Comparison of ENCODE assay signal across 17 mouse cellular contexts in the genomic region with DNA sequence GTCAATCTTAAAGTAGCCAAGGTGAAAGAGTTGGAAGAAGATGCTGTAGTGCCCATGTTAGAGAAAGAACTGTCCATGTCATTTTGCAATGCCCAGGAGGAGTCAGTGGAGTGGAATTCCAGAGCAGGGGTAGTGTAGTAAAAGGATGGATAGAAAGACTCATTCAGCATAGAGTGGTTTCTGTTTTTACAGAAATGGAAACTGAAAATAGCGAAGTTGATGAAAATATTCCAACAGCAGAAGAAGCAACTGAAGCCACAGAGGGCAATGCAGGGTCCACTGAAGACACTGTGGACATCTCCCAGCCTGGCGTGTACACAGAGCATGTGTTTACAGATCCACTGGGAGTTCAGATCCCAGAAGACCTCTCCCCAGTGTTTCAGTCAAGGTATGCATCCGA.
A peak's percentile ranks its signal among the peaks of the same experiment; 100 is the strongest.
DNase-seq lines count a peak whose midpoint lies in the region; TF ChIP-seq lines count a peak whose summit lies in the region.
"Had no signal": no experiment of that assay in that cellular context is flagged by ENCODE, and none has a peak within 500 bp of the region (broad histone marks: within the 10 kb centered on the region; RNA-seq: fewer than 3 reads in every experiment).

No protein-coding gene starts in this region.

- peaks cover 0 to 7% of the 10 kb centered on the region in 2 experiments; a peak in 2 of 4 replicates for H3K4me1 ChIP-seq in CH12.LX (ENCODE audit: control insufficient read depth in 1 of 2, insufficient read depth in 2 of 2)

- TF ChIP-seq EP300 in CH12.LX (IDR thresholded peaks at IDR 0.05; ENCODE audit: low read length): peak; percentile 61; the same call in 1 of the 2 replicates

- in situ Hi-C loops in CH12.LX (cut with MboI; ENCODE audit: low pct_ligation_motif_present, low pct_unique_long_range_greater_than_20kb, low sequenced_read_pairs): no loop called here

- H3K27ac ChIP-seq in CH12.LX (ENCODE audit: insufficient read depth, low read depth): no peak overlapping the region

- no peaks in the 10 kb centered on the region for H3K79me2 ChIP-seq in CH12.LX (replicated peaks; ENCODE audit: control insufficient read depth, extremely low read depth, insufficient read depth, poor library complexity, severe bottlenecking)

- no peak for TF ChIP-seq POLR2A in CH12.LX (IDR thresholded peaks at IDR 0.05; ENCODE audit: low read depth, low read length)

- no peak for TF ChIP-seq CTCF in CH12.LX (conservative IDR thresholded peaks at IDR 0.05 in 1 of 2, IDR thresholded peaks at IDR 0.05 in 1 of 2; ENCODE audit: low read depth in 2 of 2, low read length in 2 of 2)

- H3K9me3 ChIP-seq in CH12.LX (replicated peaks; ENCODE audit: low read length): no peaks in the 10 kb centered on the region
- H3K9me3 ChIP-seq: G1E had no signal

- peak; percentile 0 for DNase-seq in heart, adult 11 months
- no peak for DNase-seq in heart, postnatal 4 days
- no peak for DNase-seq in CH12.LX (ENCODE audit: extremely low read depth)
- DNase-seq in layer of hippocampus, postnatal 14 days (ENCODE audit: low spot score in 2 of 2): no peak
- DNase-seq: adrenal gland, adult 2 months; adrenal gland, adult 8-10 months; adrenal gland, postnatal 10 days; adrenal gland, postnatal 14 days; adrenal gland, postnatal 25 days; adrenal gland, postnatal 36 days; B cell, adult 2 months; cerebellum, adult 11 months; cerebellum, adult 11-12 months; cerebellum, adult 18-20 months; cerebellum, adult 2 months had no signal

- H3K4me3 ChIP-seq in CH12.LX (replicated peaks in 1 of 3; ENCODE audit: low read depth in 2 of 3, low read length in 2 of 3, poor library complexity in 1 of 3): no peak overlapping the region

- no peaks in the 10 kb centered on the region for H3K27me3 ChIP-seq in CH12.LX (replicated peaks)
- H3K27me3 ChIP-seq: Patski had no signal

- dilution Hi-C loops in CH12.LX (cut with MboI; ENCODE audit: extremely low pct_ligation_motif_present, extremely low pct_unique_long_range_greater_than_20kb, low sequenced_read_pairs): no loop called here

- no peak for TF ChIP-seq RAD21 in CH12.LX (IDR thresholded peaks at IDR 0.05; ENCODE audit: low read depth, low read length)

- no peak overlapping the region for H3K4me2 ChIP-seq in CH12.LX (ENCODE audit: insufficient read depth, low read depth, poor library complexity, severe bottlenecking)

- H3K9ac ChIP-seq in CH12.LX (ENCODE audit: insufficient read depth, low read depth): no peak overlapping the region

- H3K36me3 ChIP-seq in CH12.LX (replicated peaks in 1 of 2; ENCODE audit: control insufficient read depth in 1 of 2, insufficient read depth in 1 of 2, low read length in 1 of 2): peaks cover 21 to 85% of the 10 kb centered on the region in 2 experiments

TF ChIP-seq in CH12.LX, 34 proteins besides CTCF, POLR2A, EP300 and RAD21:
- TF ChIP-seq IRF4 (IDR thresholded peaks at IDR 0.05; ENCODE audit: low read depth, low read length): peak; percentile 73; the same call in 1 of the 2 replicates
- TF ChIP-seq ZNF384 (IDR thresholded peaks at IDR 0.05; ENCODE audit: low read depth, low read length): no peak
- no peak for TF ChIP-seq HCFC1 (IDR thresholded peaks at IDR 0.05; ENCODE audit: low read depth, low read length)
- no peak for TF ChIP-seq MYC (IDR thresholded peaks at IDR 0.05; ENCODE audit: low read depth, low read length)
- TF ChIP-seq SMC3 (IDR thresholded peaks at IDR 0.05; ENCODE audit: low read depth, low read length): no peak
- peak; percentile 55; the same call in 1 of the 2 replicates for TF ChIP-seq MEF2A (IDR thresholded peaks at IDR 0.05; ENCODE audit: borderline replicate concordance, low read depth, low read length)
- no peak for TF ChIP-seq JUND (conservative IDR thresholded peaks at IDR 0.05; ENCODE audit: low read depth, low read length)
- TF ChIP-seq NELFE (IDR thresholded peaks at IDR 0.05; ENCODE audit: low read depth, low read length): no peak
- no peak for TF ChIP-seq PAX5 (IDR thresholded peaks at IDR 0.05; ENCODE audit: low read length)
- TF ChIP-seq TBP (conservative IDR thresholded peaks at IDR 0.05; ENCODE audit: low read depth, low read length): no peak
